Mouse (Mus musculus) adrenal gland, postnatal 36 days (tissue): ENCODE data around the gene Smim22. TPM values are rescaled to one million over a fixed set of nuclear protein-coding genes. Genes with fewer than 3 reads are reported as not detected.

Source experiments
- DNase-seq, 2 experiments: peaks; one replicate each; pipeline ENCODE4 v3.0.0; 2021; ENCODE audit warnings: mixed read lengths in 1 of 2
- long read RNA-seq, 2 experiments: library from polyadenylated mRNA; stranded (forward); transcript quantifications; one replicate each; pipeline ENCODE4 v2.0.0; 2021; ENCODE audit warnings: borderline sequencing depth in 2 of 2
- total RNA-seq, 2 experiments: library from RNA; stranded (reverse); gene quantifications; 2 replicates each; pipeline ENCODE4 v1.2.3; 2021

The Smim22 gene
- total RNA-seq: not detected
- long read RNA-seq, experiment 1: 0 reads
- long read RNA-seq, experiment 2: 0 reads

GRCm38 (mm10) chr16:5007067-5007466, at the start of gene Smim22:
Gene Smim22 (plus strand): TSS chr16:5007288.
- no peak for DNase-seq

- DNase-seq: no peak
Observed at GRCm38 (mm10) chr16:4957446-4957845, 49.6 kb upstream of the Smim22 start.

- peak in 1 of 2 experiments; percentile 41 for DNase-seq
Observed at GRCm38 (mm10) chr16:4960260-4960659, 46.8 kb upstream of the Smim22 start.

- no peak for DNase-seq
Observed at GRCm38 (mm10) chr16:4963346-4963745, 43.7 kb upstream of the Smim22 start.

GRCm38 (mm10) chr16:4963797-4964709, 43.0 kb upstream of the Smim22 start, which contains the start of gene Anks3:
Gene Anks3 (minus strand): TSS chr16:4964205.
- peak; percentile 99 for DNase-seq

- no peak for DNase-seq
Observed at GRCm38 (mm10) chr16:4964731-4965391, 42.2 kb upstream of the Smim22 start.

- DNase-seq: no peak
Observed at GRCm38 (mm10) chr16:4965392-4966129, 41.5 kb upstream of the Smim22 start.

- DNase-seq: no peak
Observed at GRCm38 (mm10) chr16:4968426-4968825, 38.7 kb upstream of the Smim22 start.

- DNase-seq: no peak
Observed at GRCm38 (mm10) chr16:4969055-4969843, 37.8 kb upstream of the Smim22 start.

- DNase-seq: peak in 1 of 2 experiments; percentile 34
Observed at GRCm38 (mm10) chr16:4971626-4972025, 35.5 kb upstream of the Smim22 start.

- DNase-seq: no peak
Observed at GRCm38 (mm10) chr16:4974521-4974920, 32.6 kb upstream of the Smim22 start.

- no peak for DNase-seq
Observed at GRCm38 (mm10) chr16:4976180-4976579, 30.9 kb upstream of the Smim22 start.

- DNase-seq: no peak
Observed at GRCm38 (mm10) chr16:4978275-4979051, 28.6 kb upstream of the Smim22 start.

- peak in 1 of 2 experiments; percentile 54 for DNase-seq
Observed at GRCm38 (mm10) chr16:4979755-4980380, 27.2 kb upstream of the Smim22 start.

GRCm38 (mm10) chr16:4984717-4985116, 22.4 kb upstream of the Smim22 start:
- no peak for DNase-seq

GRCm38 (mm10) chr16:4993276-4993675, 13.8 kb upstream of the Smim22 start:
- peak; percentile 39 to 45 for DNase-seq

- peak; percentile 12 to 42 for DNase-seq
Observed at GRCm38 (mm10) chr16:4997553-4997952, 9.5 kb upstream of the Smim22 start, which contains the start of gene Sept12. Gene Sept12 (minus strand): TSS chr16:4997852.

- no peak for DNase-seq
Observed at GRCm38 (mm10) chr16:4998984-4999383, 8.1 kb upstream of the Smim22 start.

- DNase-seq: no peak
Observed at GRCm38 (mm10) chr16:5000611-5001010, 6.5 kb upstream of the Smim22 start.

- DNase-seq: no peak
Observed at GRCm38 (mm10) chr16:5007492-5007891, 404 bp downstream of the Smim22 start.
